Mouse (Mus musculus) bone marrow, adult 2 months (tissue): ENCODE results near the gene Nf1.

ENCODE experiments used
- CTCF ChIP-seq: fragments of 200-500 bp; IDR thresholded peaks from 2 replicates; pipeline ENCODE4 v1.5.1; 2011; ENCODE audit warnings: low read length, control low read depth; ENCODE audit not compliant: control insufficient read depth, insufficient read depth
- POLR2A ChIP-seq: fragments of 200-500 bp; IDR thresholded peaks from 2 replicates; pipeline ENCODE4 v1.6.1; 2011; ENCODE audit warnings: low read depth, mild to moderate bottlenecking, control low read depth, low read length, borderline replicate concordance; ENCODE audit not compliant: control insufficient read depth

GRCm38 (mm10) chr11:79452966-79453365 lies 113.5 kb downstream of the Nf1 start:
- TF ChIP-seq POLR2A (no peak), CTCF (no peak)
